Mouse (Mus musculus): ENCODE data around the gene Fgfr2.

GRCm38 (mm10) chr7:132809721-132810120 lies 313.4 kb downstream of the Fgfr2 start:
- no peak for TF ChIP-seq CTCF (IDR thresholded peaks at IDR 0.05; ENCODE audit: control insufficient read depth, insufficient read depth, insufficient read length)
- no peak for TF ChIP-seq USF1 (IDR thresholded peaks at IDR 0.05; ENCODE audit: low read depth)
- no peak for TF ChIP-seq MAX (IDR thresholded peaks at IDR 0.05)
- no peak for TF ChIP-seq MYOG (IDR thresholded peaks at IDR 0.05; ENCODE audit: control insufficient read depth, extremely low read depth, insufficient read length)
- no peak for TF ChIP-seq CEBPB (IDR thresholded peaks at IDR 0.05; ENCODE audit: low read depth)
- no peak for TF ChIP-seq FOSL1 (IDR thresholded peaks at IDR 0.05; ENCODE audit: insufficient read depth, low read length, poor library complexity, severe bottlenecking)
- no peak for TF ChIP-seq MYOD1 (IDR thresholded peaks at IDR 0.05; ENCODE audit: control insufficient read depth, insufficient read length, low read depth)
